Mouse (Mus musculus): ENCODE data around the gene Zfp704. TPM values are rescaled to one million over a fixed set of nuclear protein-coding genes. Genes with fewer than 3 reads are reported as not detected.

Zfp704 gene
- polyA plus RNA-seq, 1 experiment from 2014 or later, result 12.6 TPM

GRCm38 (mm10) chr3:9557778-9558560 is 51.9 kb downstream of the Zfp704 start:
- Histone ChIP-seq H3K4me3 (ENCODE audit: inconsistent target) (no peak overlapping the region), H3K79me2 (ENCODE audit: inconsistent target) (peaks cover 85% of the 10 kb centered on the region; the same call in 1 of the 2 replicates), H3K27ac (no peak overlapping the region), H3K36me3 (ENCODE audit: inconsistent target) (no peaks in the 10 kb centered on the region)
- WGBS (ENCODE audit: missing documents), result 91% methylated on average over 6 of the region's 6 CpGs

- no peak overlapping the region for H3K4me3 ChIP-seq (ENCODE audit: inconsistent target)
- H3K27ac ChIP-seq, result no peak overlapping the region
- H3K79me2 ChIP-seq (ENCODE audit: inconsistent target), result peaks cover 85% of the 10 kb centered on the region; the same call in 1 of the 2 replicates
- 39% methylated on average over 5 of the region's 5 CpGs for WGBS (ENCODE audit: missing documents)
- H3K36me3 ChIP-seq (ENCODE audit: inconsistent target), result no peaks in the 10 kb centered on the region
These were observed 53.7 kb downstream of the Zfp704 start for GRCm38 (mm10) chr3:9556137-9556536.

- Histone ChIP-seq H3K27ac (no peak overlapping the region), H3K36me3 (ENCODE audit: inconsistent target) (no peaks in the 10 kb centered on the region), H3K4me3 (ENCODE audit: inconsistent target) (no peak overlapping the region), H3K79me2 (ENCODE audit: inconsistent target) (peaks cover 85% of the 10 kb centered on the region; the same call in 1 of the 2 replicates)
- WGBS (ENCODE audit: missing documents), result 84% methylated on average over 6 of the region's 6 CpGs
These were observed 55.0 kb downstream of the Zfp704 start for GRCm38 (mm10) chr3:9554916-9555315.

- WGBS (ENCODE audit: missing documents), result 86% methylated on average over 8 of the region's 8 CpGs
- Histone ChIP-seq H3K4me3 (ENCODE audit: inconsistent target) (no peak overlapping the region), H3K36me3 (ENCODE audit: inconsistent target) (no peaks in the 10 kb centered on the region), H3K27ac (no peak overlapping the region), H3K79me2 (ENCODE audit: inconsistent target) (peaks cover 83% of the 10 kb centered on the region; the same call in 1 of the 2 replicates)
These were observed 57.6 kb downstream of the Zfp704 start for GRCm38 (mm10) chr3:9552332-9552731.

GRCm38 (mm10) chr3:9550930-9551329 is 59.0 kb downstream of the Zfp704 start:
- WGBS (ENCODE audit: missing documents), result 63% methylated on average over 1 of the region's 1 CpGs

GRCm38 (mm10) chr3:9549815-9550214 is 60.1 kb downstream of the Zfp704 start:
- Histone ChIP-seq H3K79me2 (ENCODE audit: inconsistent target) (peaks cover 95% of the 10 kb centered on the region; the same call in 1 of the 2 replicates), H3K27ac (no peak overlapping the region), H3K4me3 (ENCODE audit: inconsistent target) (no peak overlapping the region), H3K36me3 (ENCODE audit: inconsistent target) (no peaks in the 10 kb centered on the region)
- WGBS (ENCODE audit: missing documents), result 6% methylated on average over 5 of the region's 5 CpGs

More at GRCm38 (mm10) chr3:9550930-9551329, 59.0 kb downstream of the Zfp704 start:
- no peaks in the 10 kb centered on the region for H3K36me3 ChIP-seq (ENCODE audit: inconsistent target)
- peaks cover 93% of the 10 kb centered on the region; the same call in 1 of the 2 replicates for H3K79me2 ChIP-seq (ENCODE audit: inconsistent target)
- H3K4me3 ChIP-seq (ENCODE audit: inconsistent target), result no peak overlapping the region
- no peak overlapping the region for H3K27ac ChIP-seq

GRCm38 (mm10) chr3:9548188-9548587 is 61.7 kb downstream of the Zfp704 start:
- H3K36me3 ChIP-seq (ENCODE audit: inconsistent target), result no peaks in the 10 kb centered on the region
- no peak overlapping the region for H3K4me3 ChIP-seq (ENCODE audit: inconsistent target)
- H3K27ac ChIP-seq, result no peak overlapping the region
- WGBS (ENCODE audit: missing documents), result 93% methylated on average over 10 of the region's 10 CpGs
- H3K79me2 ChIP-seq (ENCODE audit: inconsistent target), result peaks cover 95% of the 10 kb centered on the region; the same call in 1 of the 2 replicates

GRCm38 (mm10) chr3:9546882-9547620 is 62.8 kb downstream of the Zfp704 start:
- 46% methylated on average over 15 of the region's 15 CpGs for WGBS (ENCODE audit: missing documents)
- no peaks in the 10 kb centered on the region for H3K36me3 ChIP-seq (ENCODE audit: inconsistent target)
- peaks cover 94% of the 10 kb centered on the region; the same call in 1 of the 2 replicates for H3K79me2 ChIP-seq (ENCODE audit: inconsistent target)
- H3K27ac ChIP-seq, result no peak overlapping the region
- H3K4me3 ChIP-seq (ENCODE audit: inconsistent target), result no peak overlapping the region

- peaks cover 79% of the 10 kb centered on the region; the same call in 1 of the 2 replicates for H3K79me2 ChIP-seq (ENCODE audit: inconsistent target)
- no peak overlapping the region for H3K4me3 ChIP-seq (ENCODE audit: inconsistent target)
- no peaks in the 10 kb centered on the region for H3K36me3 ChIP-seq (ENCODE audit: inconsistent target)
- H3K27ac ChIP-seq, result no peak overlapping the region
- WGBS (ENCODE audit: missing documents), result 90% methylated on average over 2 of the region's 2 CpGs
These were observed 65.5 kb downstream of the Zfp704 start for GRCm38 (mm10) chr3:9544421-9544820.

GRCm38 (mm10) chr3:9543916-9544315 is 66.0 kb downstream of the Zfp704 start:
- WGBS (ENCODE audit: missing documents), result 86% methylated on average over 3 of the region's 5 CpGs
- no peaks in the 10 kb centered on the region for H3K36me3 ChIP-seq (ENCODE audit: inconsistent target)
- no peak overlapping the region for H3K27ac ChIP-seq
- H3K4me3 ChIP-seq (ENCODE audit: inconsistent target), result no peak overlapping the region
- H3K79me2 ChIP-seq (ENCODE audit: inconsistent target), result peaks cover 78% of the 10 kb centered on the region; the same call in 1 of the 2 replicates

GRCm38 (mm10) chr3:9543463-9543862 is 66.4 kb downstream of the Zfp704 start:
- Histone ChIP-seq H3K4me3 (ENCODE audit: inconsistent target) (no peak overlapping the region), H3K79me2 (ENCODE audit: inconsistent target) (peaks cover 77% of the 10 kb centered on the region; the same call in 1 of the 2 replicates), H3K27ac (no peak overlapping the region), H3K36me3 (ENCODE audit: inconsistent target) (no peaks in the 10 kb centered on the region)
- WGBS (ENCODE audit: missing documents), result 89% methylated on average over 4 of the region's 4 CpGs

- WGBS (ENCODE audit: missing documents), result 98% methylated on average over 8 of the region's 14 CpGs
These were observed 68.3 kb downstream of the Zfp704 start for GRCm38 (mm10) chr3:9541561-9541960.

GRCm38 (mm10) chr3:9538510-9538909 is 71.4 kb downstream of the Zfp704 start:
- no peak overlapping the region for H3K4me3 ChIP-seq (ENCODE audit: inconsistent target)
- 95% methylated on average over 2 of the region's 2 CpGs for WGBS (ENCODE audit: missing documents)
- peaks cover 51% of the 10 kb centered on the region; the same call in 1 of the 2 replicates for H3K79me2 ChIP-seq (ENCODE audit: inconsistent target)
- no peak overlapping the region for H3K27ac ChIP-seq
- H3K36me3 ChIP-seq (ENCODE audit: inconsistent target), result no peaks in the 10 kb centered on the region

More at GRCm38 (mm10) chr3:9541561-9541960, 68.3 kb downstream of the Zfp704 start:
- H3K4me3 ChIP-seq (ENCODE audit: inconsistent target), result no peak overlapping the region
- no peak overlapping the region for H3K27ac ChIP-seq
- H3K36me3 ChIP-seq (ENCODE audit: inconsistent target), result no peaks in the 10 kb centered on the region
- peaks cover 75% of the 10 kb centered on the region; the same call in 1 of the 2 replicates for H3K79me2 ChIP-seq (ENCODE audit: inconsistent target)

GRCm38 (mm10) chr3:9537889-9538288 is 72.0 kb downstream of the Zfp704 start:
- Histone ChIP-seq H3K36me3 (ENCODE audit: inconsistent target) (no peaks in the 10 kb centered on the region), H3K79me2 (ENCODE audit: inconsistent target) (peaks cover 45% of the 10 kb centered on the region; the same call in 1 of the 2 replicates), H3K4me3 (ENCODE audit: inconsistent target) (no peak overlapping the region), H3K27ac (no peak overlapping the region)
- WGBS (ENCODE audit: missing documents), result 97% methylated on average over 5 of the region's 7 CpGs
